Mouse (Mus musculus): ENCODE data around the gene Tjp1.

The Tjp1 gene

DNA sequence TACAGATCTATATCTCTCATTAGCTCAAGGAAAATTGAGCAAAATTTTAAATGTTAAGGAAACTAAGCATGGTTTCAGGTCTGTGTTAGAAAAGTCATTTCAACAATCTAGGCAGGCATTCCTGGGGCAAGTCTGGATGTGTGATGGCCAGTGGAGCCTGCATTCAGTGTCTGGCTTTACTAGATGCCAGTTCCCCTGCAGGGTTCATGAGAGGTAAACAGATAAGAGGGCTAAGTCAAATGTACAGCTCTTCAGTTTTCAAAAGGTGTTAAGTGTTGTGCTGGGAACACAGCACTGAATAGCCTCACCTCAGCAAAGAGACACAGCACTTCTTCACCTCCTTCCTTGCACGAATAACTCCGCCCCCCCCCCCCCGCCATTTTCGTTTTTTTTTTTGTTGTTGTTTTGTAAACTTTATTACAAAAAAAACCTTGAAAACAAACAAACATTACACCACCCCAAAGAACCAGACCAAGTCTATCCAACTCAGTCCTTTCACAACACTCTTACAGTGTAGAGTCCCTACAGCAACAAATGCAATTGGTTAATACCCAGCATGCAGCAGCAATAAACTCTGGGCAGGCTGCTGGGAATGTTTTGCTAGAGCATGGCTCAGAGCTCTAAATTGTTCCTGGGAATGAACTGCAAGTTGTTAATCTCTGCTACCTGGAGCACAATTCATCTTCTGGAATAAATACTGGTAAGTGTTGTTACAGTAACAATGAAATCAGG, 177.1 kb downstream of the Tjp1 start:
- DNase-seq, result no peak

DNA sequence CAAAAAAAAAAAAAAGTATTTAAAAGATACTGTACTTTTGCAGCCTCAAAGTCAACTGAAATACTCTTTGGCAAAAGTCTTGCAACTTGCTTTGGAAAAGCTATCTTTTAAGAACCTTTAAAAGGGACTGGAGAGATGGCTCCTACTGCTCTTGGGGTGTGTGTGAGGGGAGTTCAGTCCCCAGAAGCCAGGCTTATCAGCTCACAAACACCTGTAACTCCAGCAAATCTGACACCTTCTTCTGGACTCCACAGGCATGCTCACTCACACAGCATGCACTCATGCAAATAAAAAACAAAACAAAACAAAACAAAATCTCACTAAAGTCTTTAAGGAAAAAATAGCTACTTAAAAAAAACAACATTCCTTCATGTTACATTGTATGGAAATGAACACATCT, 179.0 kb downstream of the Tjp1 start:
- DNase-seq, result no peak

DNA sequence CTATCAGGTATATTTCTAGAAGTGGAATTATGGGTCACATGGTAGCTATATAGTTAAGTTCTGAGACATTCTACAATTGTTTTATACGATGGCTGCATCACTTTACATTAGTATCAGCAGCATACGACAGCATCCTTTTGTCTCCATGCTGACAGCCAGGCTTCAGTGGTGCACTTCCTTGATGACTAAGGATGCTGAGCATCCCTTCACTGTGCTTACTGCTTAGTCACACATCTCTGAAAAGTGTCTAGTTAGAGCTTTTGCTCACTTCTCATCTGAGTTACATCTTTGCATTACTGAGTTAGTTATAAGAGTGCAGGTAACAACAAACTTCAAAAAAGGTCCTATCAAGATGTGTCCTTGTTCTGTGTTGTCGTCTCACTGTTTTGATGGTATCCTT, 182.3 kb downstream of the Tjp1 start:
- no peak for DNase-seq

DNA sequence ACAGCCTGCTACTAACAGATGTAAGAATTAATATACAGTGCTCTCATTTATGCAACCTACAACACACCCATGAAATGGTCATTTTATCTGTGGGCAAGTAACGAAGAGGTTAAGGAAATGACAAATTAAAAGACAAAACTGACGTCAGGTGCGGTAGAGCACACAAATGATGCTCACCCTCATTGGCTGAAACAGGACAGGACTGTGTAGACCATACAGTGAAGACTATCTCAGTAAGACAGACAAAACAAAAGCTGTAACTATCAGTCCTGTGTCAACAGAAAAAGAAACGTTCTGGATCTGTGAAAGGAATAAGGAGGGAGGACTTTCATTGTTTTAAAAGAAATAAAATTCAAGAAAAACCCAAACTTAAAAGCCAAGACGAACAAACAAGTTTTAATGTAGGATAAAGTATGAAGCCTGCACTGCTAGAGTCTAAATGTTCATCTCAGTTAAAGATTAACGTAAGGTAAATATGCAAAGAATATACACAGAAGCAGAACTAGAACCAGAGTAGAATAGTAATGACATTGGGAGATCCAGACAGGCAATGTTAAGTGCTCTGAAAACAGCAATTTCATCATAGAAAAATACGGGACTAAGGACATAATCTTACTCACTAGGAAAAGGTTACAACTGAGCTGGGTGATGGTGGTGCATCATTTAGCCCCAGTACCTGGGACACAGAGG, 189.9 kb downstream of the Tjp1 start:
- no peak for DNase-seq

DNA sequence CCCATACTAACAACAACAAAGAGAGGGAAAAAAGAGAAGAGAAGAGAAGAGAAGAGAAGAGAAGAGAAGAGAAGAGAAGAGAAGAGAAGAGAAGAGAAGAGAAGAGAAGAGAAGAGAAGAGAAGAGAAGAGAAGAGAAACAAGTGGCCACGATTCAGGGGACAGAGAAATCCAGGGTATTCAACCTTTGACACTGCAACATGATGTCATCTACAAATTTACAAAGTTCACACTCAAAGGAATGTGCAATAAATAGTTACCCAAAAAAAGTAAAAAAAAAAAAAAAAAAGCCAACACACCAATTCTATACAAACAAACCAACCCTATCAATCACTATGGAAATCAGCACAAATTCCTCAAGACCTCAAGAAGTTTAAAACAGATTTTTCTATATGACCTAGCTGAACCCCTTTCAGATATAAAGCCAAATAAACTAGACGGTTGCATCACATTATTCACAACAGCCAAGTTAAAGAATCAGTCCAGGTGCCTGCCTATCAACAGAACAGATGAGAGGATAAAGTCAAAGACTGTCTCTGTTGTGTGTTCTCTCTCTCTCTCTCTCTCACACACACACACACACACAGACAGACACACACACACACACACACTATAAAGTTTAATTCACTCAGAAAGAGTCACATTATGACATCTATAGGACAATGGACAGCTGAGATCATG, 194.4 kb downstream of the Tjp1 start:
- no peak for DNase-seq

DNA sequence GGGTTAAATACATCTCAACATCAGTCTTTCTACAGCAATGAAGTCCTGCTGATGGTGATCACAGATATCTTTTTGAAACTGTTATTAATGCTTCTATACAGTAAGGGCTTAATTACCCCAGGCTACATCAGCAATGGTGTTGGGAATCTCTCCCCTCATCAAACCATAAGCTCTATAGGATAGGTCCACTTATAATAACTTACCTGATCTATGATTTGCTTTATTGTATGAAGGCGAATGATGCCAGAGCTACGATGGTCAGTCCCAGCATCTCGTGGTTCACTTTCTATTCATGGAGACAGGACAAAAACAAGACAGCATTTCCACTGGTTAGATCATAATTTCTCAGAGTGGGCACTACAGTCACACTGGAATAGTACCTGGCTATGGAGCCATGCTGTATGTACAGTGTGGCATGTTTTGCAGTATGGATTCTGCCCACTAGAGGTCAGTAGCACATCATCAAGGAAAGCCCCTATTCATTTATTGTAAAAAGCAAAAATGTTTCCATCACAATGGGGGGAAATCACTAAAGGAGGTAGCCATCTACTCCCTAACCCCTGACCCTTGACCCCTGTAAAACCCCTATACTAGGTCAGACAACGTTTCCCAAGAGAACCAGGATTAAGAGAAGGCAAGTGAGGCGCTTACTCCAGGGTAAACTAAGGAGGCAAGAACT, 208.4 kb downstream of the Tjp1 start:
- DNase-seq, result peak in 1 of 2 experiments; percentile 69

DNA sequence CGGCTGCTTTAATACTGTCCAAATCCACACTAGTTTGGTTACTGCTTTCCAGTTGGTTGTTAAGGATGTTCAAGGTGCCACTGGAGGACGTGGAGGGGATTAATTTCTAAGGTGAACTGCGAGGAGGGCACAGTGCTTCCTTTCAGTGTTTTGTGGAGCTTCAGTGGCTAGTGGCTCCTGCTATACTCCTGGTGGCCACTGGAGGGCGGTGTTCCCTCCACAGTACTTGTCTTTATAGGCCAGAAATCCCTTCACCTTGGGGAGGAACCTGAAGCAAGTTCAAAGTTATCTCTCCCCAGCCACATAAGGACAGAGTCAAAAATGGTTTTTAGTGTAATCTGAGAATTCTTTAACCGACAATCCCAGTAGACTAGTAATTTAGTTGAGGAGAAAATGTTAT, 210.2 kb downstream of the Tjp1 start:
- peak; percentile 53 to 64 for DNase-seq

DNA sequence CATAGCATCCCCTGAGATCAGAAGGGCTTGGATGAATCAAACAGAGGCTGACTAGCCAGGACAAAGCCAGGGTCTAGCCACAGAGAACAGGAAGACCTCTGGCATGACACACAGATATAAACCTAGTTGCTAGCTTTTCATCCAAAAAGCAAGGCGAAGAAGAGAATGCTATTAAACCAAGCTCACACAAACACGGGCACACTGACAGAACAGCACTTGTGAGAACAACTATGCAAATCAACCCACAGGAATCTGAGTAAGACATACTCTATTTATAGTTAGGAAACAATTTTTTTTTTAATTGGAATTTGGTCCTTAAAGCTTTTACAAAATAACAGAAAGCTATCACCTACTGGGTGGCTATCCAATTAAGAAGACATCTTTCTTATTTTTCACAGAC, 212.4 kb downstream of the Tjp1 start:
- no peak for DNase-seq

DNA sequence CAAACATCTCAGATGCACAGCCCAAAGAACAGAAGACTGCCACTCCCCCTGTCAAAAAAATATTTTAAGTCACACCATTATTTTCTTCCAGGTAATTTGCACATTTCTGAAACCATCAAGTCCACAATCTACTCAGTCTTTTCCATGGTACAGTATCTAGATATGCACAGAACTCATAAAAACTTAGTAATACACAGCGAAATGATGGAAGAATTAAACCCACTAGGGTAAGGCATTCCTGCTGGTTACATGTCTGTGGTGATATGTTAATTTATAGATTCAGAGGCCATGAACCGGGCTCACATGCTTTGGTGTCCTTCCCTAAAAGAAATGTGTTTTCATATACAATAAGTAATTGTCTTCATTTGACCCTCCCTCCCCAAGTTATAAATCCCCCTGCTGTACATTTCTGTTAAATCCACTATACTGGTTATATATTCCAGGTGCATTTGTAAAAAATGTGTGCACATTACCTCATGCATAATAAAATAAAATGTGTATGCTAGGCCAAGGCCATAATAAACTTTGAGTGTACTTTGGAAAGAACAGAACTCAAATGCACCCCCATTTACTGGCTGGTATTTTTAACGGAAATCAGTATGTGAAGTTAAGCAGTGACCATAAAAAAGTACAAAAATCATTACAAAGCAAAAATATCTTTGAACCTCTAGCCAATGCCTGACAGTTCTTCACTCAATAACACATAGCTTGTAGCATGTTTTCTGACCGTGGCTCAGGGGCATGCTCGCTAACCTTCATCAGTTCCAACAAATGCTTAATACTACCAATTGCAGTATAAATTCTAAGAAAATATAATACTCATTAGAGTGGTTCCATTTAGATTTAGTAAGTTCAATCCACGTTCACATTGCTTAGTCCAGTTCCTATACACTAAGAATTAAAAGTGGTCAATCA, 230.6 kb downstream of the Tjp1 start:
- no peak for DNase-seq

DNA sequence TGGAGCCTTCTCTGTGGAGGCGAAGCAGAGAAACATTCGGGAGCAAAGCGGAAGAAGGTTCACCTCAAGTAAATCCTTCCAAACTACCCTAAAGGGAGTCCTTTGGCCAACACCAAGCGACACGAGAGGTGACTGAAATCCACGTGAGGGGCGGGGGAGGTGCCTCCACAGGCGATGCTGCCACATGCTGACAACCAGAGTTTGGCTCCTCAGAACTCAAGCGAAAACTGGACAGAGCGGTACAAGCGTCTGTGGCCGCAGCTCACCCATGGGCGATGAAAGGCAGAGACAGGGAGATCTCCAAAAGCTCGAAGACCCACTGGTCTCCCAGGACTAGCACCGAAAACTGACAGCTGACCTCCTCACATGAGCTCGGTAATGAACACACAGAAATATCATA, 244.7 kb downstream of the Tjp1 start:
- peak in 1 of 2 experiments; percentile 3 for DNase-seq

DNA sequence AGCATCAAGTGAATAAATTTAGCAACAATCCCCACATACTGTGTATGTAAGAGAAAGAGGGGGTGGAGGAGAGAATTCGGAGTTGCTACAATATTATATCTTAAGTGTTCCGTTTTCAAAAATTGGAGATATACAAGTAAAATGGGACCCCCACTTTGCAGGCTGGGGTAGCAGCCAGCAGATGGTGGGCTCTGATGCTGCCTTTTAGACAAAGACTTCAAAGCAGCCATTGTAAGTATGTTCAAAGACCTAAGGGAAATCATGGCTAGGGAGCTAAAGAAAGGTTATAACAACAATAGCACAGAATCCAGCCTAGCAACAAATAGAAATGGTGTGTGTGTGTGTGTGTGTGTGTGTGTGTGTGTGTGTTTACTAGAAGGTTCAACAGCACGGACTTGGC, 245.6 kb downstream of the Tjp1 start:
- DNase-seq, result peak in 1 of 2 experiments; percentile 2

DNA sequence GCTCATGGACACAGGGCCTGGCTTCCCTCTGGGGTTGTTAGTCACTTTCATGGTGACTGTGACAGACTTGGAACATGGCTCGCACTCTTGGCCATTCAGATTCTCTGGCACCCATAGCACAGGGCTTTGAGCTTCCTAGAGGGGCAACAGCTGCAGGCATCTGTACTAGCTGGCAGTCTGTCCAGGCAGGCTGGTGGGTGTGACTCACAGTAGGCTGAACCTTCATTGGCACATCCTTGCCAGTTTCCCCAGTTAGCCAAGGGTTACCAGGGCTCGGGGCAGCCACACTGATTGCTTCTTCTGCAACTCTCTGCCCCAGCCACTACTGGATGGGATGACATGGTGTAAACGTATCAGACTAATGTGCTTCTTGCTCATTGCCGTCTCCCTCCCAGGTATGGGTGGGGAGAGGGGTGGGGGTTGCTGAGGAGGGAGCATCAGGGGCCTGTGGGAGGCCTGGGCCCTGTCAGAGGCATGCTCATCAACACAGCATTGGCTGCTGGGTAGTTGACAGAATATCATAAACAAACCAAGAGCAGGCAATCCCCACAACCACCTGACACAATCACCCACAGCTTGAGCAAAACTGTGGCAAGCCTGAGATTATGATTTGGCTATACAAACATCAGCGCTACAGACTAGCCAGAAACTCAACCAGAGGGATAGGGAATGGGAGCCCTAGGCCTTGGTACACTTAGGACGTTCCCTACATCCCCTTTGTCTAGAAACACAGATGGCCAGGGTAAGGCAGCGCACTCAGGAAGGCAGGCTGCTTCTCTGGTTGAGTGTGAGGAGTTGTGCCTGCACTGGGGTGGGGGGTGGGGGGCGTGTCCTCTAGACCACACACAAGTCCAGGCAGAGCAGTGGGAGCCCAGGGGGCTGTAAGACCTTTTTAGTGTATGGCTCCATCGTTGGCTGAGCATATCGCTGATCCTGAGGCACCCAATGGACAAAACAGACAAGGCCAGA, 246.4 kb downstream of the Tjp1 start:
- peak; percentile 36 to 83 for DNase-seq

DNA sequence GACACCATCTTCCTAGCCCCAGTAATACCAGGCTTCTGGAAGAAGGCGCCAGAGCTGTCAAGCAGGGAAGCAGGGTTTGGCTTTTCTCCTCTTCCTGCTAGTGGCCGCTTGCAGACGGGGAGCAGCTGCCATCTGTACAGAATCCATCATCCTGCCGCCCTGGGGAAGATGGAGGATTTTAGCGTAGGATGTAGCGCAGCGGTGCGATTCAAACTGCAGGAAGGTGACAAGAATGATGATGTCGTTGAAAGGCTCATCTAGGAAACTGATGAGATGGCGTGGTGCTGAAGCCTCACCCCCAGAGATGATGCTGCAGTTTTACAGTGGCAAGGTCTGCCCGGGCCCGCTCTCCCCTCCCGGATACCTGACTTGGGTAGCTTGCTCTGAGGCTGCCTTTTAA, 248.3 kb downstream of the Tjp1 start:
- DNase-seq, result no peak

DNA sequence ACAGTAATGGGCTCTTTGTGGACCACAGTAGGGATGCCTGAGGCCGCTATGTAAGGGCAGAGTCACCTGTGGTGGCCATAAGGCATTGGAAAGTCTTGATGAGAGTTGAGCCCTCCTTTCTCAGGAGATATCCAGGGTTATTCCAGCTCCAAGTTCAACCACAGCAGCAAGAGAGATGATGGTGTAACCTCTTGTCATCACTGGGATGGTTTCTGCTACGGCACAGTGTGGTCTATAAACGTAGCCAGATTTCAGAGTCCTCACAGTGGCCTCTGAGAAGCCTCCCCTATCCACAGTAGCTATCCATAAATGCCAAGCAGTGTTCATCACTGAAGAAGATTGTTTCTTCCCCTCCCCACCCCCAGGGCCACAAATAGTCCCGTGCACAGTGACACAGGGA, 251.8 kb downstream of the Tjp1 start:
- no peak for DNase-seq

DNA sequence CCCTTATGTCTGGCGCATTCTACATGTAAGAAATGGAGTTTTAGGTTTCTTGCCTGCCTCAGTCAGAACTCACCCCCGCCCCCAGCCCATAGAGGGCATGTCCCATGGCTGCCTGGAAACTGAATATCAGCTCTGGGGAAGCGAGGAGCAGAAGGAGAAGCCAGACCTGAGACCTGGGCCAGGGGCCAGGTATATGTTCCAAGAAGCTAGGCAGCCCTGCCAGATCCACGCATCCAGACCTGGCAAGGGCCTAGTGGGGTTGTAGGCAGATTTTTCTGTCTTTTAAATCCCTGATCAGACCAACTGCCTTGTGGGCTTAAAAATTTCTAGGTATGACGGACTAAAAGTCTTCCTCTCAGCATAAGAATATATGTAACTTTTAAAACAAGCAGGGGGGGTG, 253.4 kb downstream of the Tjp1 start:
- DNase-seq, result no peak

DNA sequence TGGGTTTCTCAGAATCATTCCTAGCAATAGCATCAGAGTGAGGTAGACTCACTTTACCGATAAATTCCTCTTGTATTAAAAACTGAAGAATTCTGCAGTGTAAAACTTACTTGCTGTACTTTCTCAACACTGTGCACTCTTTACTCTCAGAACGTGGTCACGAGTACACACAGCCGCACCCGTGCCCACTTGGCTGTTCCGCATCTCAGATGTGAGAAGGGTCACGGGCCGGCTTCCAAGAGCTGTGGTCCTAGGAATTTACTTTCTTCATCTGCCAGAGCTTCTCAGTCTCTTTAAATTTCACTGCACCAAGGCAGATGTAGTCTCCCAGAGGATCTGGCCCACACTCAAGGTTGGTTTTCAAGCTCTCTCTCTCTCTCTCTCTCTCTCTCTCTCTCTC, 277.9 kb downstream of the Tjp1 start:
- DNase-seq, result peak; percentile 14 to 55
